Mouse (Mus musculus): ENCODE data around the gene Irx3. TPM values are rescaled to one million over a fixed set of nuclear protein-coding genes. Genes with fewer than 3 reads are reported as not detected.
A peak's percentile ranks its signal among the peaks of the same experiment; 100 is the strongest.

Irx3 gene
- 11.0 and 12.3 TPM in 2 replicates for polyA plus RNA-seq (2014; fragmentation: Nextera tagmentation; extraction: Ambion mirVana)

GRCm38 (mm10) chr8:91801839-91802238 lies at the start of gene Irx3:
Gene Irx3, minus strand, starts transcription at chr8:91802067.
- peak within 1 kb of the TSS; percentile 94 for H3K27ac ChIP-seq (replicated peaks; ENCODE audit: low read depth, low read length)
- H3K4me2 ChIP-seq (ENCODE audit: low read depth, low read length): peak within 1 kb of the TSS; percentile 91
- DNase-seq (ENCODE audit: low spot score) (peak; percentile 95), ATAC-seq (ENCODE audit: low read depth) (peak; percentile 80)
- peak within 1 kb of the TSS; percentile 86 for H3K9ac ChIP-seq (ENCODE audit: low read depth, low read length)
- H3K9me3 ChIP-seq (ENCODE audit: control insufficient read depth, low read length): no peaks in the 10 kb centered on the region
- peaks cover 8% of the 10 kb centered on the region; the same call in 1 of the 2 replicates for H3K36me3 ChIP-seq (ENCODE audit: control insufficient read depth, insufficient read depth, low read length)
- H3K4me3 ChIP-seq (ENCODE audit: low read depth, low read length): peak within 1 kb of the TSS; percentile 74
- peaks cover 21% of the 10 kb centered on the region for H3K4me1 ChIP-seq (ENCODE audit: control insufficient read depth, insufficient read depth, low read length)
- 0% methylated on average over 25 of the region's 33 CpGs for WGBS
- H3K27me3 ChIP-seq (replicated peaks; ENCODE audit: control insufficient read depth, insufficient read depth, low read length): peaks cover 75% of the 10 kb centered on the region

GRCm38 (mm10) chr8:91851359-91851758 lies 49.5 kb upstream of the Irx3 start:
- Histone ChIP-seq H3K4me3 (ENCODE audit: low read depth, low read length) (no peak overlapping the region), H3K27me3 (replicated peaks; ENCODE audit: control insufficient read depth, insufficient read depth, low read length) (no peaks in the 10 kb centered on the region; the same call in 1 of the 2 replicates), H3K27ac (replicated peaks; ENCODE audit: low read depth, low read length) (no peak overlapping the region), H3K4me1 (ENCODE audit: control insufficient read depth, insufficient read depth, low read length) (no peaks in the 10 kb centered on the region), H3K9ac (ENCODE audit: low read depth, low read length) (no peak overlapping the region), H3K36me3 (ENCODE audit: control insufficient read depth, insufficient read depth, low read length) (no peaks in the 10 kb centered on the region), H3K4me2 (ENCODE audit: low read depth, low read length) (no peak overlapping the region), H3K9me3 (ENCODE audit: control insufficient read depth, low read length) (no peaks in the 10 kb centered on the region)
- no peak for ATAC-seq (ENCODE audit: low read depth)
- no peak for DNase-seq (ENCODE audit: low spot score)
- WGBS: 67% methylated on average over 10 of the region's 10 CpGs

GRCm38 (mm10) chr8:91849984-91850383 lies 48.1 kb upstream of the Irx3 start:
- Histone ChIP-seq H3K4me1 (ENCODE audit: control insufficient read depth, insufficient read depth, low read length) (no peaks in the 10 kb centered on the region), H3K27me3 (replicated peaks; ENCODE audit: control insufficient read depth, insufficient read depth, low read length) (no peaks in the 10 kb centered on the region; the same call in 1 of the 2 replicates), H3K9me3 (ENCODE audit: control insufficient read depth, low read length) (no peaks in the 10 kb centered on the region), H3K27ac (replicated peaks; ENCODE audit: low read depth, low read length) (no peak overlapping the region), H3K36me3 (ENCODE audit: control insufficient read depth, insufficient read depth, low read length) (no peaks in the 10 kb centered on the region), H3K4me2 (ENCODE audit: low read depth, low read length) (no peak overlapping the region), H3K9ac (ENCODE audit: low read depth, low read length) (no peak overlapping the region), H3K4me3 (ENCODE audit: low read depth, low read length) (no peak overlapping the region)
- DNase-seq (ENCODE audit: low spot score): no peak
- WGBS: 89% methylated on average over 6 of the region's 6 CpGs
- no peak for ATAC-seq (ENCODE audit: low read depth)

- no peaks in the 10 kb centered on the region; the same call in 1 of the 2 replicates for H3K27me3 ChIP-seq (replicated peaks; ENCODE audit: control insufficient read depth, insufficient read depth, low read length)
- no peak overlapping the region for H3K27ac ChIP-seq (replicated peaks; ENCODE audit: low read depth, low read length)
- no peaks in the 10 kb centered on the region for H3K4me1 ChIP-seq (ENCODE audit: control insufficient read depth, insufficient read depth, low read length)
- no peak for ATAC-seq (ENCODE audit: low read depth)
- no peak for DNase-seq (ENCODE audit: low spot score)
- H3K9ac ChIP-seq (ENCODE audit: low read depth, low read length): no peak overlapping the region
- 78% methylated on average over 8 of the region's 8 CpGs for WGBS
- no peaks in the 10 kb centered on the region for H3K36me3 ChIP-seq (ENCODE audit: control insufficient read depth, insufficient read depth, low read length)
- H3K4me2 ChIP-seq (ENCODE audit: low read depth, low read length): no peak overlapping the region
- no peaks in the 10 kb centered on the region for H3K9me3 ChIP-seq (ENCODE audit: control insufficient read depth, low read length)
- H3K4me3 ChIP-seq (ENCODE audit: low read depth, low read length): no peak overlapping the region
These were observed 47.7 kb upstream of the Irx3 start for GRCm38 (mm10) chr8:91849529-91849928.

- Histone ChIP-seq H3K9ac (ENCODE audit: low read depth, low read length) (no peak overlapping the region), H3K4me2 (ENCODE audit: low read depth, low read length) (no peak overlapping the region), H3K27ac (replicated peaks; ENCODE audit: low read depth, low read length) (no peak overlapping the region), H3K36me3 (ENCODE audit: control insufficient read depth, insufficient read depth, low read length) (no peaks in the 10 kb centered on the region), H3K27me3 (replicated peaks; ENCODE audit: control insufficient read depth, insufficient read depth, low read length) (no peaks in the 10 kb centered on the region), H3K4me1 (ENCODE audit: control insufficient read depth, insufficient read depth, low read length) (no peaks in the 10 kb centered on the region), H3K4me3 (ENCODE audit: low read depth, low read length) (no peak overlapping the region), H3K9me3 (ENCODE audit: control insufficient read depth, low read length) (no peaks in the 10 kb centered on the region)
- WGBS: 77% methylated on average over 3 of the region's 3 CpGs
- no peak for ATAC-seq (ENCODE audit: low read depth)
- DNase-seq (ENCODE audit: low spot score): no peak
These were observed 43.8 kb upstream of the Irx3 start for GRCm38 (mm10) chr8:91845641-91846040.

GRCm38 (mm10) chr8:91837131-91837530 lies 35.3 kb upstream of the Irx3 start:
- no peaks in the 10 kb centered on the region for H3K4me1 ChIP-seq (ENCODE audit: control insufficient read depth, insufficient read depth, low read length)
- no peak overlapping the region for H3K4me2 ChIP-seq (ENCODE audit: low read depth, low read length)
- ATAC-seq (ENCODE audit: low read depth) (no peak), DNase-seq (ENCODE audit: low spot score) (no peak)
- no peaks in the 10 kb centered on the region for H3K36me3 ChIP-seq (ENCODE audit: control insufficient read depth, insufficient read depth, low read length)
- no peaks in the 10 kb centered on the region for H3K9me3 ChIP-seq (ENCODE audit: control insufficient read depth, low read length)
- no peak overlapping the region for H3K9ac ChIP-seq (ENCODE audit: low read depth, low read length)
- H3K27ac ChIP-seq (replicated peaks; ENCODE audit: low read depth, low read length): no peak overlapping the region
- peaks cover 2% of the 10 kb centered on the region; the same call in 1 of the 2 replicates for H3K27me3 ChIP-seq (replicated peaks; ENCODE audit: control insufficient read depth, insufficient read depth, low read length)
- WGBS: 42% methylated on average over 1 of the region's 1 CpGs
- H3K4me3 ChIP-seq (ENCODE audit: low read depth, low read length): no peak overlapping the region

GRCm38 (mm10) chr8:91836685-91837084 lies 34.8 kb upstream of the Irx3 start:
- Histone ChIP-seq H3K9ac (ENCODE audit: low read depth, low read length) (no peak overlapping the region), H3K4me1 (ENCODE audit: control insufficient read depth, insufficient read depth, low read length) (no peaks in the 10 kb centered on the region), H3K4me2 (ENCODE audit: low read depth, low read length) (no peak overlapping the region), H3K9me3 (ENCODE audit: control insufficient read depth, low read length) (no peaks in the 10 kb centered on the region), H3K36me3 (ENCODE audit: control insufficient read depth, insufficient read depth, low read length) (no peaks in the 10 kb centered on the region), H3K27me3 (replicated peaks; ENCODE audit: control insufficient read depth, insufficient read depth, low read length) (peaks cover 2% of the 10 kb centered on the region; the same call in 1 of the 2 replicates), H3K27ac (replicated peaks; ENCODE audit: low read depth, low read length) (no peak overlapping the region), H3K4me3 (ENCODE audit: low read depth, low read length) (no peak overlapping the region)
- ATAC-seq (ENCODE audit: low read depth) (no peak), DNase-seq (ENCODE audit: low spot score) (no peak)
- 51% methylated on average over 9 of the region's 9 CpGs for WGBS

- no peak for ATAC-seq (ENCODE audit: low read depth)
- Histone ChIP-seq H3K4me1 (ENCODE audit: control insufficient read depth, insufficient read depth, low read length) (no peaks in the 10 kb centered on the region), H3K4me3 (ENCODE audit: low read depth, low read length) (no peak overlapping the region), H3K4me2 (ENCODE audit: low read depth, low read length) (no peak overlapping the region), H3K27me3 (replicated peaks; ENCODE audit: control insufficient read depth, insufficient read depth, low read length) (no peaks in the 10 kb centered on the region; the same call in 1 of the 2 replicates), H3K9ac (ENCODE audit: low read depth, low read length) (no peak overlapping the region), H3K9me3 (ENCODE audit: control insufficient read depth, low read length) (no peaks in the 10 kb centered on the region), H3K36me3 (ENCODE audit: control insufficient read depth, insufficient read depth, low read length) (no peaks in the 10 kb centered on the region), H3K27ac (replicated peaks; ENCODE audit: low read depth, low read length) (no peak overlapping the region)
- WGBS: 87% methylated on average over 14 of the region's 14 CpGs
- DNase-seq (ENCODE audit: low spot score): no peak
These were observed 25.8 kb upstream of the Irx3 start for GRCm38 (mm10) chr8:91827661-91828060.

- no peaks in the 10 kb centered on the region for H3K4me1 ChIP-seq (ENCODE audit: control insufficient read depth, insufficient read depth, low read length)
- H3K4me3 ChIP-seq (ENCODE audit: low read depth, low read length): no peak overlapping the region
- H3K9me3 ChIP-seq (ENCODE audit: control insufficient read depth, low read length): no peaks in the 10 kb centered on the region
- H3K9ac ChIP-seq (ENCODE audit: low read depth, low read length): no peak overlapping the region
- DNase-seq (ENCODE audit: low spot score): no peak
- H3K27ac ChIP-seq (replicated peaks; ENCODE audit: low read depth, low read length): no peak overlapping the region
- no peak for ATAC-seq (ENCODE audit: low read depth)
- no peaks in the 10 kb centered on the region; the same call in 1 of the 2 replicates for H3K27me3 ChIP-seq (replicated peaks; ENCODE audit: control insufficient read depth, insufficient read depth, low read length)
- H3K36me3 ChIP-seq (ENCODE audit: control insufficient read depth, insufficient read depth, low read length): no peaks in the 10 kb centered on the region
- no peak overlapping the region for H3K4me2 ChIP-seq (ENCODE audit: low read depth, low read length)
- 77% methylated on average over 9 of the region's 9 CpGs for WGBS
These were observed 25.3 kb upstream of the Irx3 start for GRCm38 (mm10) chr8:91827192-91827591.

Data from embryonic facial prominence, embryonic 14.5 days (tissue).